Mouse (Mus musculus) lung, adult 2 months (tissue): ENCODE results near the gene Aloxe3.

Source experiments
- CTCF ChIP-seq: fragments of 200-500 bp; IDR thresholded peaks from 2 replicates; pipeline ENCODE4 v1.5.1; 2011; ENCODE audit warnings: mild to moderate bottlenecking, low read length, control low read depth; ENCODE audit not compliant: insufficient read depth
- POLR2A ChIP-seq: fragments of 200-500 bp; IDR thresholded peaks from 2 replicates; pipeline ENCODE4 v1.6.1; 2011; ENCODE audit warnings: low read depth, mild to moderate bottlenecking, control low read depth, low read length, borderline replicate concordance; ENCODE audit errors: extremely low read depth

GRCm38 (mm10) chr11:69077316-69077715, 48.4 kb upstream of the Aloxe3 start:
- no peak for TF ChIP-seq CTCF
- TF ChIP-seq POLR2A: no peak
